Mouse (Mus musculus) adipose tissue, adult 10 weeks (tissue): ENCODE data around the gene Acsm2. TPM values are rescaled to one million over a fixed set of nuclear protein-coding genes. Genes with fewer than 3 reads are reported as not detected.

Source experiments
- polyA plus RNA-seq: library from polyadenylated mRNA; stranded (reverse); fragments of 350-450 nt; fragmentation: Illumina TruSeq; extraction: RNeasy Lipid Tissue Mini Kit (QIAGEN cat#74804); gene quantifications from one replicate; pipeline ENCODE4 v1.2.3, GENCODE M21; 2014; ENCODE audit warnings: low read depth, low replicate concordance

Acsm2 gene
- not detected for polyA plus RNA-seq

GRCm38 (mm10) chr7:119554040-119554439 is at the start of gene Acsm2:
TSS of gene Acsm2 (plus strand) at chr7:119554340.

GRCm38 (mm10) chr7:119519163-119519562 is 35.0 kb upstream of the Acsm2 start, which contains the start of gene Acsm5:
TSS of gene Acsm5 (plus strand) at chr7:119519463.

GRCm38 (mm10) chr7:119523389-119523788 is 30.8 kb upstream of the Acsm2 start, which contains the start of gene Pdilt:
TSS of gene Pdilt (minus strand) at chr7:119523489.

GRCm38 (mm10) chr7:119606664-119607076 is 52.5 kb downstream of the Acsm2 start, which contains the start of gene Acsm1:
TSS of gene Acsm1 (plus strand) at chr7:119607026.

Other genes with a start within 250 kb of the Acsm2 start
- gene Gp2, start 95.1 kb upstream of the Acsm2 start, polyA plus RNA-seq, result not detected
- 0.63 TPM for gene Umod, start 75.1 kb upstream of the Acsm2 start, polyA plus RNA-seq
- 6.4 TPM for gene Acsm5, start 34.9 kb upstream of the Acsm2 start, polyA plus RNA-seq
- gene Pdilt, start 30.9 kb upstream of the Acsm2 start, polyA plus RNA-seq, result 2.5 TPM
- gene Acsm1, start 52.7 kb downstream of the Acsm2 start, polyA plus RNA-seq, result not detected
- gene Acsm4, start 135.7 kb downstream of the Acsm2 start, polyA plus RNA-seq, result not detected
- gene Thumpd1, start 166.5 kb downstream of the Acsm2 start, polyA plus RNA-seq, result 37.5 TPM
- 15.0 TPM for gene Acsm3, start 206.6 kb downstream of the Acsm2 start, polyA plus RNA-seq
- gene Rexo5, start 239.7 kb downstream of the Acsm2 start, polyA plus RNA-seq, result 18.6 TPM
- 7.3 TPM for gene Eri2, start 239.7 kb downstream of the Acsm2 start, polyA plus RNA-seq